Mouse (Mus musculus) macrophage (primary cell): ENCODE measurements around the gene A730049H05Rik. TPM values are rescaled to one million over a fixed set of nuclear protein-coding genes. Genes with fewer than 3 reads are reported as not detected.

Source experiments
- H3K27ac ChIP-seq: fragments of 350-480 bp; formaldehyde crosslinking; 2 replicates; pipeline ENCODE4 v1.9.0; 2021
- H3K36me3 ChIP-seq: fragments of 350-480 bp; formaldehyde crosslinking; 2 replicates; pipeline ENCODE4 v1.9.0; 2021; ENCODE audit errors: inconsistent target
- H3K4me3 ChIP-seq: fragments of 350-480 bp; formaldehyde crosslinking; 2 replicates; pipeline ENCODE4 v1.9.0; 2021; ENCODE audit errors: inconsistent target
- H3K79me2 ChIP-seq: fragments of 350-480 bp; formaldehyde crosslinking; 2 replicates; pipeline ENCODE4 v1.9.0; 2021; ENCODE audit errors: inconsistent target
- WGBS: methylation state at CpG from one replicate; pipeline ENCODE4 v1.1.7; 2026; ENCODE audit warnings: inconsistent platforms; ENCODE audit not compliant: missing documents; 5-methylcytosine and 5-hydroxymethylcytosine counted together
- polyA plus RNA-seq: library from polyadenylated mRNA; stranded (reverse); fragments of 250-400 nt; gene quantifications from 3 replicates; pipeline ENCODE4 v1.2.4, GENCODE M21; 2018; ENCODE audit warnings: inconsistent platforms
- total RNA-seq, 78 experiments: library from RNA; depleted of rRNA; stranded (reverse); fragments of 250-400 nt; gene quantifications; 1 replicate in 9 of 78; 2 replicates in 24 of 78; 3 replicates in 43 of 78; 4 replicates in 2 of 78; pipeline ENCODE4 v1.2.4; 2018; ENCODE audit warnings: inconsistent platforms in 56 of 78

A730049H05Rik gene
- total RNA-seq (2018; cell fraction: chromatin; rRNA removed): not detected
- not detected for total RNA-seq (2018; cell fraction: cytosol; rRNA removed)
- not detected for total RNA-seq (2018; cell fraction: nucleus; rRNA removed)
- not detected in 3 replicates for polyA plus RNA-seq

DNA sequence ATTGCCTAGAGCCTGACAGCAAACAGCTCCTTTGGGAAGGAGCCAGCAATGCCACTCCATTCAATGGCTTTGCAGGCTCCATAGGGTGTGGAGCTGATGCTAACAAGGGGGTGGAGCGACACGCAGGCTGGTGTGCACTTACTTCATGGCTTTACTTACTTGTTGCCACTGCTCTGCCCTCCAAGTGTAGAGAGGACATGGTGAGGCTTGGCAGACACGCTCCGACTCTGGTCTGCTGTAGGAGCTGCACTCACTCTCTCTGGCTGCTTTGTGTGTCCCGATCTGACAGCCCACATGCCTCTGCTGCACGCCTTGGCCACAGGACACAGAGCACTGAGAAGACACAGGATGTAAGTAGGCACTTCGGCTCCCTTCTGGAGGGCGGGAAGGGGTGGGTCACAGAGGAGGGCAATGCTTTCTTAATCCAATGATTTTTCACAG, at the start of gene A730049H05Rik:
Gene A730049H05Rik (plus strand): TSS at position 168 of the 441 bp plus-strand sequence.
- no peak within 1 kb of the TSS for H3K27ac ChIP-seq
- no peaks in the 10 kb centered on the region for H3K79me2 ChIP-seq
- WGBS: 52% methylated on average over 8 of the region's 8 CpGs
- H3K36me3 ChIP-seq: no peaks in the 10 kb centered on the region
- H3K4me3 ChIP-seq: no peak within 1 kb of the TSS

DNA sequence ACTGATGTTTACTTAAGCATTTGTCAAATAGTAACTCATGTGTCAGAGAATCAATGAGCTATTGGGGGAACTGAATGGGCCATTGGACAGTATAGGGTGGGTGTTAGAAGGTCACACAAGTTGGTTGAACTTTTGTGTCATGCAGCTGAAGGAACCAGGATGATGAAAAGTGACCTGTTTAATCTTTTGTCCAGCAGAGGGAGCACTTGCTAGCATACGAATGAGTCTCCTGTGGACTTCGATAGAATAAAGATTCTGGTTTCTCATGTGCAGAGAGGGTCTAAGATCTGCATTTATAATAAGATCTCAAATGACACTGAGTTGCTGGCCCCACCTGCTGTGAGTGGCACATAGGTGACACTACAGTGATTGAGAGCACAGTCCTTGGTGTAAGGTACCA, 39.9 kb upstream of the A730049H05Rik start:
- WGBS: 20% methylated on average over 2 of the region's 2 CpGs
- Histone ChIP-seq H3K27ac (no peak overlapping the region), H3K4me3 (no peak overlapping the region), H3K36me3 (no peaks in the 10 kb centered on the region), H3K79me2 (no peaks in the 10 kb centered on the region)

DNA sequence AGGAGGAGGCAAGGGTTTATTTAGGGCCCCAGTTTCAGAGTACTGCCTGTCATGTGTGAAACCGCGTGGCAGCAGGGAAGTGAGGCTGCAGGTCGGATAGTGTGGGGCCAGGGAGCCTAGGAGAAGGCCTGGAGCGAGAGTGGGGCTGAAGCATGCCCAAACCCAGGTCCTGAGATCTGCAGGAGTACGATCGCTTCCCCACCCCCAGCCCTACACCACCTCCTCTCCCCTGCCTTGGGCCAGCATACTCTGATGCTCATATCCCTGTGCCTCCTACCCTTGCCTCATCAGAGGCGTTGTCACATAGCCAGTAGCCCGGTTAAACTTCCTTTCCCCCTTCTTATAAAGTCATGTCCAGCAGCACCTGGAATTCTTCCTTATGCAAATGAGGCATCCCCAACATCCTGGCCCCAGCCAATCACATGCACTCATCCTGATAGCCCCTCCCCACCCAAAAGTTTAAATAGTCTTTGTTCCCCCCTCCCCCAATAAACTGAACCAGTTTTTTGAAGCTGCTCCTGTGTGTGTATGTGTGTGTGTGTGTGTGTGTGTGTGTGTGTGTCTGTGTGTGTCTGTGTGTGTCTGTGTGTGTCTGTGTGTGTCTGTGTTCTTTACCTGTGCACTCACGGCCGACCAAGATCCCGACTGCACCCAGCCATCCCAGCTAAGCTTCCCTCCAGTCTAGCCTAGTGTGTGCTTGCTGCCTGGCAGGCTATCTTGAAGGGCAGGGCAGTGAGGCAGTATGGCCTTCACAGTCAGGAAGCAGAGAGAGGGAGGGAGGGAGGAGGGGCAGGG, 36.9 kb upstream of the A730049H05Rik start:
- Histone ChIP-seq H3K36me3 (no peaks in the 10 kb centered on the region), H3K79me2 (no peaks in the 10 kb centered on the region), H3K4me3 (no peak overlapping the region), H3K27ac (no peak overlapping the region)
- 72% methylated on average over 11 of the region's 11 CpGs for WGBS

DNA sequence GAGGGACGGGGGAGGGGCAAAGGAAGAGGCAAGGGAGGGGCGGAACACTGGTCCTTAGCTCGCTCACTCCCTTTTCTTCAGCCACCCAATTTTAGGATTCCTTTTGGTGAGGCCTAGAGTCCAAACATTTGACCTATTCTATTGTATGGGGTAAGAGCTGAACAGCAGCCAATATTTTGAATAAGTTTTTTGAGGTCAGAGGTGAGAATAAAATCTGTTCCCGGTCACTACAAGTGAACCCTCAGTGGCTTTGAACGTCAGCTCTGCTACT, 36.4 kb upstream of the A730049H05Rik start:
- no peak overlapping the region for H3K27ac ChIP-seq
- 65% methylated on average over 4 of the region's 5 CpGs for WGBS

DNA sequence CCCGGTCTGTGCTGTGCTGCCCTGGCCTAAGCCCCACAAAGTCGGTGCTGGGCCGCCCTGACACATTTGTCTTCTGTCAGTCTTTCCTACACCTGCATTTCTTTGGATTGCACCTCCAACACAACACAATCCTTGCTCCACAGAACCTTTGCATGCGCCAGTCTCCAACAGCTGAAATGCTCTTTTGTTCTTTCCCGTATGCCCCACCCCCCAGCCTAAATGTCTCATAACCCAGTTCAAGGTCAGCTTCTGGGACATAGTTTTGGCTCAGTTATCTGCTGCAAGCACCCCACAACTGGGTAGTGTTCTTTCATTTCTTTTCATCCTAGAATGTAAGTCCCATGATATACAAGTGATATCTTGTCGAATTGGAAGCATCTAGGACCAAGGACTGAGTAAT, 34.8 kb upstream of the A730049H05Rik start:
- no peak overlapping the region for H3K27ac ChIP-seq
- H3K36me3 ChIP-seq: no peaks in the 10 kb centered on the region
- no peaks in the 10 kb centered on the region for H3K79me2 ChIP-seq
- no peak overlapping the region for H3K4me3 ChIP-seq
- 88% methylated on average over 6 of the region's 6 CpGs for WGBS

More for the DNA sequence above, 36.4 kb upstream of the A730049H05Rik start:
- Histone ChIP-seq H3K79me2 (no peaks in the 10 kb centered on the region), H3K36me3 (no peaks in the 10 kb centered on the region), H3K4me3 (no peak overlapping the region)

DNA sequence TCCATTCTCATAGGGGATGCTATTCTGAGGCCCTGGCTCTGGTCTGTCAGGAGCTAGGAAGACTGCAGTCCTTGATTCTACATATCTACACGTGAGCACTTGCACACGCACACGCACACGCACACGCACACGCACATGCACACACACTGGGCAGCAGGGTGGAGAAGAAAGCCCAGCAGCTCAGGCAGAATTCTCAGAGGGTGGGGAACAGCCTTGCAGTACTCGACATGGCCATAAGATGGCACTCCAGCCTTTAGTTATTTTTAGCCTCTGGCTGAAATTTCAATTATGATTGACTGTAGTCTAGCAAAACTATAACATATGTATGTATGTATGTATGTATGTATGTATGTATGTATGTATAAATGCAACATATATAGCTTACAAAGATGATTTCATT, 31.5 kb upstream of the A730049H05Rik start:
- H3K36me3 ChIP-seq: no peaks in the 10 kb centered on the region
- WGBS: 15% methylated on average over 7 of the region's 7 CpGs
- H3K79me2 ChIP-seq: no peaks in the 10 kb centered on the region
- no peak overlapping the region for H3K27ac ChIP-seq
- no peak overlapping the region for H3K4me3 ChIP-seq

DNA sequence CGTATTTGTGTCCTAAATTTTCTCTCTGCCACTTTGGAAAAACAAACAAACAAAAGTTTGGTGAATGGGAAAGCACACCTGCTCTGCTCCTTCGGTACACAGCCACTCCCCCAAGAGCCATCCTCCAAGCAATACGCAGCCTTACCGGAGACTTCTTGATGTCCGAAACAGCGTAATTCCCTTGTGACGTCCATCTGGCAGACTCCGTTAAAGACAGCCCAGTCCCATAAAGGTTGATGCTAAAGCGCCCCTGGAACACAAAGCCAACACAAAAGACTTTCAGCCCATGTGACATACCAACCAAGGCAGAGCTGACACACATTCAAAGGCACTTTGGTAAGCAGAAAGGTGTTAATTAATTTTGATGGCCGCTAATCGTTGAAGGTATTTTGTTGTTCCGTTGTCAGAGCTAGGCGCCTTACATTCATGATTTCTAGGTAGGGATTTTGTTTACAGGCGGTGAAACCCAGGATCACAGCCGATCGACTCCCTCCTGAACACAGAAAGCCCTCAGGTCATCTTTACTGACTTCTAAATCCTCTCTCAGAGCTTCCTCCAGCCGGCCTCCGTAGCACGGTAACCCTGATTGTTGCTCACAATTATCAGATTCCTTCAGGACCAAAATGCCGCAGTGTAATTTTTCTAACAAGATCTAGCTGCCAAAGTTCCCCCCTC, 29.4 kb upstream of the A730049H05Rik start:
- Histone ChIP-seq H3K79me2 (no peaks in the 10 kb centered on the region), H3K4me3 (no peak overlapping the region), H3K36me3 (no peaks in the 10 kb centered on the region), H3K27ac (no peak overlapping the region)
- WGBS: 8% methylated on average over 20 of the region's 20 CpGs

DNA sequence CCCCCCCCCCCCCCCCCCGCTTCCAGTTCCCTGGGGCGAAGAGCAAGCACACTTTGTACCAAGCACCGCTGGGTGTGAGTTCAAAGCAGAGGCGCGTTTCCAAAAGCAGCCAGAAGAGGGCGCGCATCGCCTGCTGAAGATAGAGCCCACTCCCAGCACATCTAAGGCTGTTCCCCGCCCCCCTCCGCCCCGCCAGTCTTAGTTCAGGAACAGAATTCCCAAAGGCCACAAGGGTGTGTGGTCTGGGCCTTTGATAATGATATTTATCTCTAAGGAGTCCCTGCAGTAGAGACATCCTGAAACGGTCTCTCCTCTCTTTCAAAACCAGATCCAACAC, 28.9 kb upstream of the A730049H05Rik start:
- Histone ChIP-seq H3K27ac (no peak overlapping the region), H3K4me3 (no peak overlapping the region), H3K36me3 (no peaks in the 10 kb centered on the region), H3K79me2 (no peaks in the 10 kb centered on the region)
- WGBS: 4% methylated on average over 9 of the region's 12 CpGs

DNA sequence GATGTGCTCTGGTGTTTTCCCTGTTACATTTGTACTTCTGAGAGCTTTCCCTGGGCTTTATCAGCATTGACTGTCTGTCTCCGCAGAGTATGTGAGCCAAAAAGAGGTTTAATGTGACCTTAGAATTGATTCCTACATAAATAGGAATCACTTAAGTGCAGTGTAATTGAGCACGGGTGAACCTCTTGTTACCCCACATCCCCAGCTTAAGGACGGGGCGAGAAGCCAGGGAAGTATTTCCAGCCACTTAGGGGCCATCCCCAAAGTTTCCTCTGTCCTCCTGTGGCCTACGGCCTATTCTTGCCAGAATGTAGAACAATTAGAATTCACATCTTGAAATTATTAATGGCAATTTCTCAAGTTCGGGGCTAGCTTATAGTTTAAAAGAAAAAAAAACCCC, 22.5 kb upstream of the A730049H05Rik start:
- H3K27ac ChIP-seq: no peak overlapping the region
- 90% methylated on average over 6 of the region's 6 CpGs for WGBS
- H3K36me3 ChIP-seq: no peaks in the 10 kb centered on the region
- no peaks in the 10 kb centered on the region for H3K79me2 ChIP-seq
- H3K4me3 ChIP-seq: no peak overlapping the region

DNA sequence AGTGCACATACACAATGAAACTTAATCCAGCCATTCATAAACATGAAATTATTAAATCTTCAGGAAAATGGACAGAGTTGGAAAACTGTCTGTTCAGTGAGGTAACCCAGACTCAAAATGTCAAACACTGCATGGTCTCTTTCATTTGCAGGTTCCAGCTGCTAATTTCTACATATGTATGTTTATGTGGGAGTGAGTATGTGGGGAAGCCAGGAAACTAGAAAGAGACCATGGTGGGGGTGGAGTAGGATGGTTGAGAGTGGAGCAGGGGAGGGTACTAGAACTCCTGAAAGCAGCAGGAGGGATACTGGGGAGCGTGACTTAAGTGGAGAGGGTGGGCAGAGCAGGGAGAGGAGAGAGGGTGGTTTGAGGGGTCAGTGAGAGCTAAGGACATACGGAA, 14.8 kb upstream of the A730049H05Rik start:
- 80% methylated on average over 2 of the region's 2 CpGs for WGBS

DNA sequence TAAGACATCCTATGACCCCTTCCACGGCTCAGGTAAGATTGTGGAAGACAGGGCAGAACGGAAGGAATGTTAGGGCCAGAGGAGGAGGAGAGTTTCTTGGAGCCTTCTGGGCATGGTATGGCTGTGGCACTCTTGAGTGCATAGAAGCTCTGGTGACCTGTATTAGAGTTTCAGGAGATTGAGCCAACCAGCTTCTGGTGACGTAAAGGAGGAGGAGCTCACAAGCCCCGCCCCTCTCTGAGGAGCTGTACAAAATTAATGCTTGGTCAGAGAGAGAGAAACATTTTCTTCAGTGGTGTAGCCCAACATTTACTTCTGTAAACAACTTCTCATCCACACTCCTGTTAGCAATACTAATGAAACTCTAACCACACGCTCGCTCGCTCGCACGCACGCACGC, 13.9 kb upstream of the A730049H05Rik start:
- H3K4me3 ChIP-seq: no peak overlapping the region
- H3K27ac ChIP-seq: no peak overlapping the region
- no peaks in the 10 kb centered on the region for H3K36me3 ChIP-seq
- WGBS: 94% methylated on average over 11 of the region's 11 CpGs
- no peaks in the 10 kb centered on the region for H3K79me2 ChIP-seq

More for the DNA sequence above, 14.8 kb upstream of the A730049H05Rik start:
- H3K4me3 ChIP-seq: no peak overlapping the region
- H3K36me3 ChIP-seq: no peaks in the 10 kb centered on the region
- H3K79me2 ChIP-seq: no peaks in the 10 kb centered on the region
- H3K27ac ChIP-seq: no peak overlapping the region

DNA sequence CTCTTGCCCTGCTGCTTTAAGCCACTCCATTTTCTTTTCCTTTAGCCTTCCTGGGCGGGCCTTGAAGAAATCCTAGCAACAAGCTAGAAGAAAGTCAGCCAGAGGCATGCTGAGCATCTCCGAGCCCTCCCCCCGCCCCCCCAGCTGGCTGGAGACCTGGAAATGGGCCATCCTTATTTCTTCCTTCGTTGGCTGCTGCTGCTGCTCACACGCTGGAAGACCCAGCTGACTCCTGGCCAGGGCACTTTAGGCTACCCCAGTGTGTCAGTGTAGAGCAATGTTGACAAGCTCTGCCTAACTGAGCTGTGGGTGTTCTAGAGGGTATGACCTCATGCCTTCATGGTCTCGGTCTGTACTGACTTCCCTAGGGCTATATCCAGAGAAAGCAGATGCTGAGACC, 13.1 kb upstream of the A730049H05Rik start:
- Histone ChIP-seq H3K4me3 (no peak overlapping the region), H3K36me3 (no peaks in the 10 kb centered on the region), H3K79me2 (no peaks in the 10 kb centered on the region), H3K27ac (no peak overlapping the region)
- 85% methylated on average over 6 of the region's 6 CpGs for WGBS

DNA sequence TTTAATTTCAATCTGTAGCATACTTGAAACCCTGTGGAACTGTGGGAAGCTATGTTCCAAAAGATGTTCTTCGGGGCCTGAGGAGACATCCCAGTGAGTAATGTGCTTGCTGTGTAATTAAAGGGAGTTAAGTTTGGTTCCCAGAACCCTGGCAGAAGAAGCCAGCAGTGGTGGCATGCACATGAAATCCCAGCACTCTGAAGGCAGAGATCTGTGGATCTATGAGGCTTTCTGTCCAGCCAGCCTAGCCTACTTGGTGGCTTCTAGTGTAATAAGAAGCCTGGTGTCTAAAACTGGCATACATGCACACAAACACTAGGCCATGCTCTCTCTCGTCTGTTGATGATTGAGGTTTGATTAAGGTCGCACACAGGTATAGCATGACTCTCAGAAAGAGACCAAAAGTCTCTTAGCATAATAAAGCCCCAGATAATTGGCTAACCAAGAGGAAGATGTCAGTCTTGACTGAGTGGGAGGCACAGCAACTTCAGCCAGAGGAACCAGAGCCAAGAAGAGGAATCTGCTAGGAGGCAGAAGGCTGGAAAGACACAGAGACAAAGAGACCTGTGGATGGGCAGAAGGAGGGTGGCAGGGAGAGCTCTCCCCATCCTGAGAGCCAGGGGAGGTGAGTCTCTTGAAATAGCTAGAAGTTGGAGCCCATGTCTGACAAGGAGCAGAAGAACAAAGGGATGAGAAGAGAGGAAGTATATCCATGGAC, 11.9 kb upstream of the A730049H05Rik start:
- Histone ChIP-seq H3K4me3 (no peak overlapping the region), H3K27ac (no peak overlapping the region), H3K36me3 (no peaks in the 10 kb centered on the region), H3K79me2 (no peaks in the 10 kb centered on the region)
- WGBS: 85% methylated on average over 3 of the region's 3 CpGs

DNA sequence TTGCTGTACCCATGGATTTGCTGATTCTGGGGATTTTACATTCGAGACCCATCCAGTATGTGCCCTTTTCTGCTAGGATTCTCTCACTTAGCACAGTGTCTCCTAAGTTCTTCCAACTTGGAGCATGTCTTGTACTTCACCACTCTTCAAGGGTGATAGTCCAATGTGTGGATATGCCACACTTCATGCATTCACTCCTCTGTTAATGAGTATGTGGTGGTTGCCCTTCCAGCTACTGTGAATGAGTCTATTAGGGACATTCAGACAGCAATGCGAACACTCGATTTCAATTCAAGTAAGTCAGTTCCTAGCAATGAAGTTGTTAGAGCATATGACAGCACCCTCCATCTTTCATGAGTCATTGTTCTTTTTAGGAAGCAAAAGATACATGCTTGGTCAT, 6.5 kb upstream of the A730049H05Rik start:
- Histone ChIP-seq H3K79me2 (no peaks in the 10 kb centered on the region), H3K4me3 (no peak overlapping the region), H3K27ac (no peak overlapping the region), H3K36me3 (no peaks in the 10 kb centered on the region)
- 77% methylated on average over 3 of the region's 3 CpGs for WGBS

DNA sequence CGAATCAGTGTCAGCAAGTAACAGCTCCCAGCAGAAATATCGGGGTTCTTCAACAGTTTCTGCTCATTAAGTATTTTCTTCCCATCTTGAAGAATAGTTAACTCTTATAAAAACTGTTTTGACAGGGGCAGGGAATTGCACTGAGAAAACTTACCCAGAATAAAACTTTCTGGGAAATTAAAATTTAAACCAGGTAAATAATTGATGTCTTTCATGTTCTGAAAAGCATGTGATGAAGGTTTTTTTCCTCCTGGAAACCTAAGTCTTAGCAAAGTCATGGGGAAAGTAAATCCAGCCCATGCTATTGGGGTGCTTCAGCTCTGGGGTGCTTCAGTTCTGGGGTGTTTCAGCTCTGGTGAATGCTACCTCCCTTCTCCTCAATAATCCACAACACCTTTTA, 5.7 kb upstream of the A730049H05Rik start:
- 95% methylated on average over 2 of the region's 2 CpGs for WGBS
- H3K36me3 ChIP-seq: no peaks in the 10 kb centered on the region
- H3K4me3 ChIP-seq: no peak overlapping the region
- H3K79me2 ChIP-seq: no peaks in the 10 kb centered on the region
- H3K27ac ChIP-seq: no peak overlapping the region
